Mouse (Mus musculus): ENCODE results near the gene Gtf2i. TPM values are rescaled to one million over a fixed set of nuclear protein-coding genes. Genes with fewer than 3 reads are reported as not detected.

The Gtf2i gene
- total RNA-seq, 4 experiments from 2014 or later: 183 to 210 (median 205) TPM

- DNase-seq (ENCODE audit: low spot score): no peak
These were observed 37.5 kb downstream of the Gtf2i start for GRCm38 (mm10) chr5:134277109-134277508.

- no peak for DNase-seq (ENCODE audit: low spot score)
These were observed 39.0 kb downstream of the Gtf2i start for GRCm38 (mm10) chr5:134275556-134275955.

GRCm38 (mm10) chr5:134275021-134275420 lies 39.5 kb downstream of the Gtf2i start:
- DNase-seq (ENCODE audit: low spot score): peak; percentile 31

GRCm38 (mm10) chr5:134273761-134274160 lies 40.8 kb downstream of the Gtf2i start:
- DNase-seq (ENCODE audit: low spot score): no peak

GRCm38 (mm10) chr5:134272761-134273160 lies 41.8 kb downstream of the Gtf2i start:
- DNase-seq (ENCODE audit: low spot score): no peak

- DNase-seq (ENCODE audit: low spot score): no peak
These were observed 43.1 kb downstream of the Gtf2i start for GRCm38 (mm10) chr5:134271421-134271820.

GRCm38 (mm10) chr5:134270566-134270965 lies 44.0 kb downstream of the Gtf2i start:
- DNase-seq (ENCODE audit: low spot score): no peak

GRCm38 (mm10) chr5:134269751-134270150 lies 44.8 kb downstream of the Gtf2i start:
- no peak for DNase-seq (ENCODE audit: low spot score)

- no peak for DNase-seq (ENCODE audit: low spot score)
These were observed 45.8 kb downstream of the Gtf2i start for GRCm38 (mm10) chr5:134268751-134269150.

- no peak for DNase-seq (ENCODE audit: low spot score)
These were observed 48.2 kb downstream of the Gtf2i start for GRCm38 (mm10) chr5:134266404-134266803.

GRCm38 (mm10) chr5:134265890-134266289 lies 48.7 kb downstream of the Gtf2i start:
- DNase-seq (ENCODE audit: low spot score): no peak

GRCm38 (mm10) chr5:134260001-134260636 lies 54.4 kb downstream of the Gtf2i start:
- DNase-seq (ENCODE audit: low spot score): no peak

- no peak for DNase-seq (ENCODE audit: low spot score)
These were observed 55.6 kb downstream of the Gtf2i start for GRCm38 (mm10) chr5:134258934-134259333.

GRCm38 (mm10) chr5:134258395-134258794 lies 56.2 kb downstream of the Gtf2i start:
- DNase-seq (ENCODE audit: low spot score): no peak

- DNase-seq (ENCODE audit: low spot score): no peak
These were observed 57.1 kb downstream of the Gtf2i start for GRCm38 (mm10) chr5:134257349-134258031.

- no peak for DNase-seq (ENCODE audit: low spot score)
These were observed 59.3 kb downstream of the Gtf2i start for GRCm38 (mm10) chr5:134255294-134255693.

- DNase-seq (ENCODE audit: low spot score): no peak
These were observed 60.8 kb downstream of the Gtf2i start for GRCm38 (mm10) chr5:134253806-134254205.

- DNase-seq (ENCODE audit: low spot score): no peak
These were observed 63.5 kb downstream of the Gtf2i start for GRCm38 (mm10) chr5:134251083-134251482.

GRCm38 (mm10) chr5:134250601-134251000 lies 64.0 kb downstream of the Gtf2i start:
- no peak for DNase-seq (ENCODE audit: low spot score)

GRCm38 (mm10) chr5:134249245-134249649 lies 65.3 kb downstream of the Gtf2i start:
- no peak for DNase-seq (ENCODE audit: low spot score)

GRCm38 (mm10) chr5:134248608-134249244 lies 65.8 kb downstream of the Gtf2i start:
- no peak for DNase-seq (ENCODE audit: low spot score)

GRCm38 (mm10) chr5:134246146-134246545 lies 68.4 kb downstream of the Gtf2i start:
- no peak for DNase-seq (ENCODE audit: low spot score)

GRCm38 (mm10) chr5:134244890-134245289 lies 69.7 kb downstream of the Gtf2i start:
- DNase-seq (ENCODE audit: low spot score): no peak
